Mouse (Mus musculus): Measurements from ENCODE around the gene Olfr1284.

DNA sequence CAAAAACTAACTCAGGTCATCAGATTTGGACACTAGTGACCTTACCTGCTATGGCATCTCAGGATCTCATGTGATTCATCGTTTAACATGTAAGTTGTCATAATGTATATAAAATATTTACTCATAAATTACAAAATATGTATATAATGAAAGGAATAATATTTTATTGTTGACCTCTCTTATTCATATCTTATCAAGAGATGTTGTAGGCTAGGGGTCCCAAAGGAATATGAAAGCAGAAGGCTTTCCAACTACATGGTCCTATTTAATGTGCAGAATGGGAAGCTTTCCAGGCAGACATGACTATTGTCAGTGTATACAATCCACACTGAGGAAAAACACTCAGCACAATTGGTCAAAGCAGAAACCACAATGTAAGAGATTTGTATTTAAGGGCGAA, 8.8 kb upstream of the Olfr1284 start, which contains the start of gene Olfr1283:
- TF ChIP-seq CTCF (IDR thresholded peaks at IDR 0.05; ENCODE audit: insufficient read depth, low read length), result no peak
- no peak for TF ChIP-seq POLR2A (IDR thresholded peaks at IDR 0.05; ENCODE audit: borderline replicate concordance, extremely low read depth, low read depth, low read length)
